Comparison of ENCODE assay signal across 12 mouse cellular contexts in genomic region chr14:80979475-80979874, GRCm38 (mm10).
DNase-seq lines count a peak whose midpoint lies in the region; ATAC-seq and TF ChIP-seq lines count a peak whose summit lies in the region.
"Had no signal": no experiment of that assay in that cellular context is flagged by ENCODE, and none has a peak within 500 bp of the region (broad histone marks: within the 10 kb centered on the region; RNA-seq: fewer than 3 reads in every experiment).

No protein-coding gene starts in this region.

- H3K9ac ChIP-seq in heart, embryonic 15.5 days, result no peak overlapping the region
- H3K9ac ChIP-seq in liver, embryonic 12.5 days, result no peak overlapping the region
- no peak overlapping the region for H3K9ac ChIP-seq in liver, postnatal 0 days (replicated peaks)
- no peak overlapping the region for H3K9ac ChIP-seq in hindbrain, embryonic 16.5 days (ENCODE audit: low read depth, low read length)
- H3K9ac ChIP-seq in intestine, embryonic 15.5 days, result no peak overlapping the region
- H3K9ac ChIP-seq: liver, embryonic 15.5 days had no signal

- ATAC-seq in heart, embryonic 15.5 days (replicated peaks; ENCODE audit: insufficient number of reproducible peaks, insufficient read depth, low FRiP score, low read depth), result peak; percentile 81; the same call in 1 of the 2 replicates
- ATAC-seq in liver, embryonic 12.5 days, result 0 out of 2 replicates have a peak, but pooled peaks have one; percentile 32
- no peak for ATAC-seq in liver, postnatal 0 days
- ATAC-seq in hindbrain, embryonic 16.5 days, result peak; percentile 24; the same call in 1 of the 2 replicates
- no peak for ATAC-seq in intestine, embryonic 15.5 days
- ATAC-seq: inflammation-experienced regulatory T-cells, adult 6 months; Patski had no signal

- H3K36me3 ChIP-seq in heart, embryonic 15.5 days, result no peaks in the 10 kb centered on the region
- H3K36me3 ChIP-seq in liver, embryonic 12.5 days, result no peaks in the 10 kb centered on the region
- H3K36me3 ChIP-seq in liver, postnatal 0 days (replicated peaks; ENCODE audit: insufficient read depth, low read length), result no peaks in the 10 kb centered on the region
- H3K36me3 ChIP-seq in hindbrain, embryonic 16.5 days (ENCODE audit: control insufficient read depth, insufficient read depth, low read length), result no peaks in the 10 kb centered on the region
- no peaks in the 10 kb centered on the region for H3K36me3 ChIP-seq in intestine, embryonic 15.5 days
- H3K36me3 ChIP-seq: liver, embryonic 15.5 days had no signal

- H3K4me2 ChIP-seq in heart, embryonic 15.5 days, result peak overlapping the region; percentile 43; the same call in 1 of the 2 replicates
- H3K4me2 ChIP-seq in liver, embryonic 12.5 days, result no peak overlapping the region
- H3K4me2 ChIP-seq in liver, postnatal 0 days (ENCODE audit: low read depth, low read length), result no peak overlapping the region
- H3K4me2 ChIP-seq in hindbrain, embryonic 16.5 days (ENCODE audit: low read length), result no peak overlapping the region
- no peak overlapping the region for H3K4me2 ChIP-seq in intestine, embryonic 15.5 days (replicated peaks)
- H3K4me2 ChIP-seq: liver, embryonic 15.5 days had no signal

- 14% methylated on average over 5 of the region's 5 CpGs for WGBS in heart, embryonic 15.5 days
- 65% methylated on average over 5 of the region's 5 CpGs for WGBS in liver, embryonic 12.5 days (ENCODE audit: insufficient replicate concordance)
- 49% methylated on average over 5 of the region's 5 CpGs for WGBS in liver, postnatal 0 days (ENCODE audit: insufficient replicate concordance)
- 62% methylated on average over 5 of the region's 5 CpGs for WGBS in hindbrain, embryonic 16.5 days
- 42% methylated on average over 5 of the region's 5 CpGs for WGBS in intestine, embryonic 15.5 days

- H3K27ac ChIP-seq in heart, embryonic 15.5 days, result 0 out of 2 replicates have a peak overlapping the region, but pooled peaks have one; percentile 19
- H3K27ac ChIP-seq in liver, embryonic 12.5 days, result no peak overlapping the region
- H3K27ac ChIP-seq in liver, postnatal 0 days (ENCODE audit: low read depth), result no peak overlapping the region
- H3K27ac ChIP-seq in hindbrain, embryonic 16.5 days (ENCODE audit: low read depth, low read length), result no peak overlapping the region
- no peak overlapping the region for H3K27ac ChIP-seq in intestine, embryonic 15.5 days
- H3K27ac ChIP-seq: liver, embryonic 15.5 days had no signal

- H3K4me3 ChIP-seq in heart, embryonic 15.5 days, result no peak overlapping the region
- no peak overlapping the region for H3K4me3 ChIP-seq in liver, embryonic 12.5 days
- no peak overlapping the region for H3K4me3 ChIP-seq in liver, postnatal 0 days (ENCODE audit: low read depth, low read length)
- H3K4me3 ChIP-seq in hindbrain, embryonic 16.5 days (ENCODE audit: low read length), result no peak overlapping the region
- H3K4me3 ChIP-seq in intestine, embryonic 15.5 days (replicated peaks), result no peak overlapping the region
- H3K4me3 ChIP-seq: liver, embryonic 15.5 days had no signal

- no peak for TF ChIP-seq CTCF in liver, postnatal 0 days (IDR thresholded peaks at IDR 0.05; ENCODE audit: low read depth)

- H3K27me3 ChIP-seq in heart, embryonic 15.5 days, result no peaks in the 10 kb centered on the region
- no peaks in the 10 kb centered on the region for H3K27me3 ChIP-seq in liver, embryonic 12.5 days (replicated peaks)
- H3K27me3 ChIP-seq in liver, postnatal 0 days (ENCODE audit: insufficient read depth, low read length), result no peaks in the 10 kb centered on the region
- no peaks in the 10 kb centered on the region for H3K27me3 ChIP-seq in hindbrain, embryonic 16.5 days (replicated peaks; ENCODE audit: control insufficient read depth, insufficient read depth, low read length)
- no peaks in the 10 kb centered on the region for H3K27me3 ChIP-seq in intestine, embryonic 15.5 days (replicated peaks)
- H3K27me3 ChIP-seq: liver, embryonic 15.5 days; Patski had no signal

- no peaks in the 10 kb centered on the region for H3K9me3 ChIP-seq in heart, embryonic 15.5 days (replicated peaks)
- no peaks in the 10 kb centered on the region for H3K9me3 ChIP-seq in liver, embryonic 12.5 days (replicated peaks)
- H3K9me3 ChIP-seq in liver, postnatal 0 days (ENCODE audit: low read length), result no peaks in the 10 kb centered on the region
- no peaks in the 10 kb centered on the region for H3K9me3 ChIP-seq in hindbrain, embryonic 16.5 days (ENCODE audit: control insufficient read depth, low read length)
- H3K9me3 ChIP-seq in intestine, embryonic 15.5 days, result no peaks in the 10 kb centered on the region
- H3K9me3 ChIP-seq: liver, embryonic 15.5 days had no signal

- no peak for DNase-seq in heart, adult 8-10 months (ENCODE audit: low spot score)
- DNase-seq in liver, postnatal 0 days, result no peak
- peak; percentile 11 for DNase-seq in adrenal gland, adult 8-10 months
- no peak for DNase-seq in testis, postnatal 10 days (ENCODE audit: low spot score)
- DNase-seq: cerebellum, adult 9-11 months had no signal

- TF ChIP-seq EP300 in liver, postnatal 0 days (IDR thresholded peaks at IDR 0.05; ENCODE audit: low read depth), result no peak

- peaks cover 10% of the 10 kb centered on the region for H3K4me1 ChIP-seq in heart, embryonic 15.5 days (replicated peaks)
- H3K4me1 ChIP-seq in liver, embryonic 12.5 days, result no peaks in the 10 kb centered on the region
- H3K4me1 ChIP-seq in liver, postnatal 0 days (ENCODE audit: insufficient read depth), result no peaks in the 10 kb centered on the region
- H3K4me1 ChIP-seq in hindbrain, embryonic 16.5 days (ENCODE audit: control insufficient read depth, insufficient read depth, low read depth, low read length), result no peaks in the 10 kb centered on the region
- no peaks in the 10 kb centered on the region for H3K4me1 ChIP-seq in intestine, embryonic 15.5 days (replicated peaks)
- H3K4me1 ChIP-seq: liver, embryonic 15.5 days had no signal

Comparison
In these comparisons a context has a peak if more than half of its experiments do, and no peak if none do; other contexts are left out.
1. ATAC-seq: peak in heart, embryonic 15.5 days (single experiment), liver, embryonic 12.5 days (single experiment) and hindbrain, embryonic 16.5 days (single experiment); none in liver, postnatal 0 days (single experiment) and intestine, embryonic 15.5 days (single experiment).